Mouse (Mus musculus) megakaryocyte, embryonic 14.5 days (primary cell): ENCODE measurements at regions not wholly inside any gene's neighbourhood (a gene's known extent, or its start where the extent isn't known, plus 50 kb on each side); places are given as distances from the start of the nearest gene placed in this dataset.

Experiments
- FLI1 ChIP-seq: IDR thresholded peaks from 2 replicates; pipeline ENCODE4 v1.6.1; 2012; ENCODE audit warnings: low read length, inconsistent platforms, mixed read lengths
- GATA1 ChIP-seq: IDR thresholded peaks from 3 replicates; pipeline ENCODE4 v1.6.1; 2012; ENCODE audit warnings: mixed read lengths, low read length, inconsistent platforms, borderline replicate concordance

GRCm38 (mm10) chr8:91872278-91873115 lies 70.6 kb upstream of the Irx3 start:
- no peak for TF ChIP-seq GATA1
- no peak for TF ChIP-seq FLI1
